Mouse (Mus musculus) forebrain, embryonic 10.5 days (tissue): ENCODE measurements at regions not wholly inside any gene's neighbourhood (a gene's known extent, or its start where the extent isn't known, plus 50 kb on each side); places are given as distances from the start of the nearest gene placed in this dataset.

Experiments used
- DNase-seq: peaks from one replicate; pipeline ENCODE4 v3.0.0-alpha.2; 2017; ENCODE audit warnings: low spot score; ENCODE audit errors: extremely low spot score
- H3K27ac ChIP-seq: fragments of 300-500 bp; sonication (generic); 2 replicates; pipeline ENCODE4 v1.5.1; 2016; ENCODE audit warnings: mild to moderate bottlenecking
- H3K27me3 ChIP-seq: fragments of 300-500 bp; sonication (generic); 2 replicates; pipeline ENCODE4 v1.6.1; 2016; ENCODE audit warnings: mild to moderate bottlenecking; ENCODE audit not compliant: poor library complexity, severe bottlenecking
- H3K36me3 ChIP-seq: fragments of 300-500 bp; sonication (generic); replicated peaks from 2 replicates; pipeline ENCODE4 v1.6.1; 2016; ENCODE audit warnings: mild to moderate bottlenecking, moderate library complexity
- H3K4me1 ChIP-seq: fragments of 300-500 bp; sonication (generic); 2 replicates; pipeline ENCODE4 v1.6.1; 2016
- H3K4me3 ChIP-seq: fragments of 300-500 bp; sonication (generic); 2 replicates; pipeline ENCODE4 v1.5.1; 2016; ENCODE audit warnings: mild to moderate bottlenecking, moderate library complexity
- H3K9me3 ChIP-seq: fragments of 300-500 bp; sonication (generic); 2 replicates; pipeline ENCODE4 v1.6.1; 2016; ENCODE audit warnings: mild to moderate bottlenecking, moderate library complexity
- WGBS: fragments of 180-500 bp; shearing (Covaris S2); methylation state at CpG from one replicate; pipeline ENCODE4 v1.1.7; 2016; 5-methylcytosine and 5-hydroxymethylcytosine counted together

GRCm38 (mm10) chr15:94219907-94220306 is 245.3 kb downstream of the Adamts20 start:
- Histone ChIP-seq H3K4me1 (peaks cover 13% of the 10 kb centered on the region), H3K4me3 (no peak overlapping the region), H3K36me3 (no peaks in the 10 kb centered on the region), H3K27me3 (no peaks in the 10 kb centered on the region), H3K27ac (no peak overlapping the region), H3K9me3 (no peaks in the 10 kb centered on the region)
- no peak for DNase-seq
- WGBS, result 60% methylated on average over 5 of the region's 5 CpGs

- Histone ChIP-seq H3K9me3 (no peaks in the 10 kb centered on the region), H3K27me3 (no peaks in the 10 kb centered on the region), H3K27ac (no peak overlapping the region), H3K4me1 (peaks cover 5% of the 10 kb centered on the region), H3K36me3 (no peaks in the 10 kb centered on the region), H3K4me3 (no peak overlapping the region)
- no peak for DNase-seq
- 94% methylated on average over 2 of the region's 2 CpGs for WGBS
These were observed 248.5 kb downstream of the Adamts20 start for GRCm38 (mm10) chr15:94216703-94217102.

- DNase-seq, result no peak
- no peaks in the 10 kb centered on the region; the same call in 1 of the 2 replicates for H3K4me1 ChIP-seq
- H3K36me3 ChIP-seq, result no peaks in the 10 kb centered on the region
- H3K9me3 ChIP-seq, result no peaks in the 10 kb centered on the region
- 49% methylated on average over 9 of the region's 9 CpGs for WGBS
- no peak overlapping the region; the same call in 1 of the 2 replicates for H3K27ac ChIP-seq
- H3K27me3 ChIP-seq, result no peaks in the 10 kb centered on the region
- H3K4me3 ChIP-seq, result no peak overlapping the region
These were observed 250.8 kb downstream of the Adamts20 start for GRCm38 (mm10) chr15:94214440-94214839.

- no peak overlapping the region for H3K27ac ChIP-seq
- 50% methylated on average over 4 of the region's 4 CpGs for WGBS
- no peaks in the 10 kb centered on the region for H3K9me3 ChIP-seq
- no peaks in the 10 kb centered on the region for H3K36me3 ChIP-seq
- H3K4me3 ChIP-seq, result no peak overlapping the region
- no peaks in the 10 kb centered on the region for H3K27me3 ChIP-seq
- H3K4me1 ChIP-seq, result no peaks in the 10 kb centered on the region; the same call in 1 of the 2 replicates
- no peak for DNase-seq
These were observed 251.8 kb downstream of the Adamts20 start for GRCm38 (mm10) chr15:94213393-94213792.

GRCm38 (mm10) chr15:94208476-94208875 is 256.7 kb downstream of the Adamts20 start:
- no peaks in the 10 kb centered on the region for H3K36me3 ChIP-seq
- 55% methylated on average over 1 of the region's 1 CpGs for WGBS

GRCm38 (mm10) chr15:94206454-94206853 is 258.8 kb downstream of the Adamts20 start:
- WGBS, result 82% methylated on average over 8 of the region's 8 CpGs
- Histone ChIP-seq H3K4me1 (peaks cover 8% of the 10 kb centered on the region; the same call in 1 of the 2 replicates), H3K27me3 (no peaks in the 10 kb centered on the region), H3K4me3 (no peak overlapping the region), H3K36me3 (no peaks in the 10 kb centered on the region), H3K27ac (no peak overlapping the region), H3K9me3 (no peaks in the 10 kb centered on the region)
- no peak for DNase-seq

More at GRCm38 (mm10) chr15:94208476-94208875, 256.7 kb downstream of the Adamts20 start:
- H3K27me3 ChIP-seq, result no peaks in the 10 kb centered on the region
- H3K4me1 ChIP-seq, result peaks cover 8% of the 10 kb centered on the region; the same call in 1 of the 2 replicates
- H3K4me3 ChIP-seq, result no peak overlapping the region
- DNase-seq, result no peak
- H3K9me3 ChIP-seq, result no peaks in the 10 kb centered on the region
- H3K27ac ChIP-seq, result no peak overlapping the region

GRCm38 (mm10) chr15:94205309-94205893 is 259.8 kb downstream of the Adamts20 start:
- Histone ChIP-seq H3K9me3 (no peaks in the 10 kb centered on the region), H3K27me3 (no peaks in the 10 kb centered on the region), H3K4me3 (no peak overlapping the region), H3K36me3 (no peaks in the 10 kb centered on the region), H3K4me1 (peaks cover 8% of the 10 kb centered on the region; the same call in 1 of the 2 replicates), H3K27ac (no peak overlapping the region)
- WGBS, result 58% methylated on average over 11 of the region's 11 CpGs
- no peak for DNase-seq

- WGBS, result 59% methylated on average over 7 of the region's 7 CpGs
- Histone ChIP-seq H3K27me3 (no peaks in the 10 kb centered on the region), H3K36me3 (no peaks in the 10 kb centered on the region), H3K4me1 (peaks cover 10% of the 10 kb centered on the region), H3K27ac (peak overlapping the region; percentile 9; the same call in 1 of the 2 replicates), H3K4me3 (no peak overlapping the region), H3K9me3 (no peaks in the 10 kb centered on the region)
- DNase-seq, result no peak
These were observed 275.1 kb downstream of the Adamts20 start for GRCm38 (mm10) chr15:94190081-94190488.

GRCm38 (mm10) chr15:94187588-94187987 is 277.6 kb downstream of the Adamts20 start:
- WGBS, result 85% methylated on average over 4 of the region's 4 CpGs
- no peaks in the 10 kb centered on the region for H3K27me3 ChIP-seq
- no peak for DNase-seq
- no peaks in the 10 kb centered on the region for H3K9me3 ChIP-seq
- H3K27ac ChIP-seq, result no peak overlapping the region
- H3K36me3 ChIP-seq, result no peaks in the 10 kb centered on the region
- peaks cover 10% of the 10 kb centered on the region for H3K4me1 ChIP-seq
- no peak overlapping the region for H3K4me3 ChIP-seq

GRCm38 (mm10) chr15:94183663-94184375 is 281.4 kb downstream of the Adamts20 start:
- H3K27me3 ChIP-seq, result no peaks in the 10 kb centered on the region
- H3K9me3 ChIP-seq, result no peaks in the 10 kb centered on the region
- H3K27ac ChIP-seq, result no peak overlapping the region
- 93% methylated on average over 6 of the region's 6 CpGs for WGBS
- H3K4me1 ChIP-seq, result no peaks in the 10 kb centered on the region
- DNase-seq, result no peak
- H3K36me3 ChIP-seq, result no peaks in the 10 kb centered on the region
- H3K4me3 ChIP-seq, result no peak overlapping the region

- H3K36me3 ChIP-seq, result no peaks in the 10 kb centered on the region
- no peak for DNase-seq
- no peak overlapping the region for H3K27ac ChIP-seq
- H3K4me1 ChIP-seq, result 0 out of 2 replicates have a peak, but pooled peaks cover 3% of the 10 kb centered on the region
- WGBS, result 79% methylated on average over 7 of the region's 7 CpGs
- no peaks in the 10 kb centered on the region for H3K27me3 ChIP-seq
- no peaks in the 10 kb centered on the region for H3K9me3 ChIP-seq
- no peak overlapping the region for H3K4me3 ChIP-seq
These were observed 291.1 kb downstream of the Adamts20 start for GRCm38 (mm10) chr15:94174083-94174482.

GRCm38 (mm10) chr15:94160806-94161205 is 304.4 kb downstream of the Adamts20 start:
- no peak for DNase-seq
- Histone ChIP-seq H3K9me3 (no peaks in the 10 kb centered on the region), H3K27me3 (no peaks in the 10 kb centered on the region), H3K36me3 (no peaks in the 10 kb centered on the region), H3K27ac (no peak overlapping the region), H3K4me3 (no peak overlapping the region), H3K4me1 (no peaks in the 10 kb centered on the region)
- 90% methylated on average over 4 of the region's 4 CpGs for WGBS

- Histone ChIP-seq H3K4me3 (no peak overlapping the region), H3K36me3 (no peaks in the 10 kb centered on the region), H3K27me3 (no peaks in the 10 kb centered on the region), H3K4me1 (peaks cover 11% of the 10 kb centered on the region), H3K27ac (0 out of 2 replicates have a peak overlapping the region, but pooled peaks have one; percentile 46), H3K9me3 (no peaks in the 10 kb centered on the region)
- DNase-seq, result no peak
- WGBS, result 66% methylated on average over 13 of the region's 13 CpGs
These were observed 325.7 kb downstream of the Adamts20 start for GRCm38 (mm10) chr15:94139534-94139958.
